Mouse (Mus musculus): ENCODE results near the gene Fxr1. TPM values are rescaled to one million over a fixed set of nuclear protein-coding genes. Genes with fewer than 3 reads are reported as not detected.

The Fxr1 gene
- polyA plus RNA-seq, 1 experiment from 2014 or later, result 73.1 TPM

Other genes starting within 250 kb of the Fxr1 start
- gene Ttc14, start 220.1 kb upstream of the Fxr1 start, polyA plus RNA-seq (2015; fragmentation: Nextera tagmentation; extraction: Ambion mirVana), result 44.3 and 44.8 TPM in 2 replicates
- gene Ccdc39, start 175.6 kb upstream of the Fxr1 start, polyA plus RNA-seq (2015; fragmentation: Nextera tagmentation; extraction: Ambion mirVana), result 1.9 and 2.1 TPM in 2 replicates
- gene Dnajc19, start 61.4 kb downstream of the Fxr1 start, polyA plus RNA-seq (2015; fragmentation: Nextera tagmentation; extraction: Ambion mirVana), result 123 and 126 TPM in 2 replicates